In the genomic region with DNA sequence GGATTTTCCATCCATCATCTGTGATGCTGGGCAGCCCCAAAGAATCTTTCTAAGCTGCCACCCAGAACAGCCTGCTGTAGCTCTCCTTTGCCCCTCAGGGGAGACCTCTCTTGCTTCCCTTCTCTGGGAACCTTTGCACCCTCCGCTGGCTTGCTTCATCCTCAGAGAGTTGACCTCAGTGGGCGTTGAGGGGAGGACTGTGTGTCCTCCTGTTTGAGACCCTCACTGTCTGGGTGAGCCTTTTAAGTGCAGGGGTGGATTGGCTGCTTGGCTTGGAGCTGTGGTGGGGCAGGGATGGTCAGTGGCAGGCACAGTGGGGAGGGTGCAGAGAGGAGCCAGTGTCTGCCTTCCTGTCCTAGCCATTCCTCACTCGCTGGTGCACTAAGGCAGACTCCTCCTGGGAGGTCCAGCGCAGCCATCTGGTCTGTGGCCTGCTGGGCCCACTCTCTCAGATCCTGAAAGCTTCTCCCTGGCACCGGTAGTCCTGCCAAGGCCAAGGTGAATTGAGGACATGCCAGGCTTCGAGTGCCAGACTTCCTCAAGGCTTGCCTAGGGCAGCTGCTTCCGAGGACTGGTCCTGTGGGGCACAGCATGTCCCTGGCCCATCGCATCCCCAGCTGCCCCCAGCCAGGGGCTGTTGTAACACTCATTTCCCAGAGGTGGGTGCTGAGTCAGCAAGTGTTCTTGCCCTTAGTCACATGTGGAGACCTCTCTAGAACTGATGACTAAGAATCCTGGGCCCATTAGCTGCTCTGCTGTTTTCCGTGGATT, we compare ENCODE assay signal across 11 mouse cellular contexts. TPM values are rescaled to one million over a fixed set of nuclear protein-coding genes. Genes with fewer than 3 reads are reported as not detected.
DNase-seq lines count a peak whose midpoint lies in the region; ATAC-seq lines count a peak whose summit lies in the region.
"Had no signal": no experiment of that assay in that cellular context is flagged by ENCODE, and none has a peak within 500 bp of the region (broad histone marks: within the 10 kb centered on the region; RNA-seq: fewer than 3 reads in every experiment).

No protein-coding gene starts in this region.

- H3K9me3 ChIP-seq in heart, embryonic 11.5 days (replicated peaks; ENCODE audit: control insufficient read depth, low read length): no peaks in the 10 kb centered on the region
- H3K9me3 ChIP-seq in liver, embryonic 12.5 days (replicated peaks): no peaks in the 10 kb centered on the region
- H3K9me3 ChIP-seq: megakaryocyte, embryonic 14.5 days had no signal

- H3K4me2 ChIP-seq in heart, embryonic 11.5 days: no peak overlapping the region
- H3K4me2 ChIP-seq in liver, embryonic 12.5 days: no peak overlapping the region

- DNase-seq in heart, adult 11 months: peak; percentile 97
- peak; percentile 92 for DNase-seq in 3T3-L1 (ENCODE audit: low read depth, low spot score)
- peak; percentile 93 to 98 for DNase-seq in cerebellum, adult 18-20 months
- DNase-seq in heart, postnatal 10 days: peak; percentile 48 to 63
- DNase-seq in skeletal muscle tissue, adult 2 months (ENCODE audit: low read depth, low spot score): peak; percentile 96
- DNase-seq in natural killer cell, adult 2 months (ENCODE audit: low spot score in 2 of 2): no peak

- ATAC-seq in heart, embryonic 11.5 days (replicated peaks; ENCODE audit: insufficient number of reproducible peaks, low FRiP score, low TSS enrichment): no peak
- ATAC-seq in liver, embryonic 12.5 days: no peak

- no peak overlapping the region for H3K4me3 ChIP-seq in heart, embryonic 11.5 days (ENCODE audit: low read depth, low read length)
- H3K4me3 ChIP-seq in liver, embryonic 12.5 days: no peak overlapping the region
- H3K4me3 ChIP-seq: megakaryocyte, embryonic 14.5 days had no signal

- 57% methylated on average over 9 of the region's 9 CpGs for WGBS in heart, embryonic 11.5 days (ENCODE audit: insufficient replicate concordance)
- WGBS in liver, embryonic 12.5 days (ENCODE audit: insufficient replicate concordance): 47% methylated on average over 9 of the region's 9 CpGs

- H3K27ac ChIP-seq in heart, embryonic 11.5 days (ENCODE audit: low read depth, low read length): no peak overlapping the region
- H3K27ac ChIP-seq in liver, embryonic 12.5 days: no peak overlapping the region

- no peaks in the 10 kb centered on the region for H3K36me3 ChIP-seq in heart, embryonic 11.5 days (ENCODE audit: control insufficient read depth, insufficient read depth, low read length)
- no peaks in the 10 kb centered on the region for H3K36me3 ChIP-seq in liver, embryonic 12.5 days

- 0 out of 2 replicates have a peak, but pooled peaks cover 4% of the 10 kb centered on the region for H3K4me1 ChIP-seq in heart, embryonic 11.5 days (ENCODE audit: control insufficient read depth, insufficient read depth, low read length)
- peaks cover 11% of the 10 kb centered on the region for H3K4me1 ChIP-seq in liver, embryonic 12.5 days

- no peak overlapping the region for H3K9ac ChIP-seq in heart, embryonic 11.5 days (ENCODE audit: low read depth, low read length)
- H3K9ac ChIP-seq in liver, embryonic 12.5 days: no peak overlapping the region

- H3K27me3 ChIP-seq in heart, embryonic 11.5 days (ENCODE audit: control insufficient read depth, insufficient read depth, low read length): no peaks in the 10 kb centered on the region
- peaks cover 5% of the 10 kb centered on the region; the same call in 1 of the 2 replicates for H3K27me3 ChIP-seq in liver, embryonic 12.5 days (replicated peaks)

- intact Hi-C loops in heart, postnatal 10 days (cut with DNase I): no loop called here

RNA-seq across cellular contexts. Expression of gene 2010003K11Rik, which starts 5.7 kb away (rescaled TPM):
- not detected in 2 replicates for polyA plus RNA-seq in heart, embryonic 11.5 days (2014; fragmentation: Nextera tagmentation; extraction: Ambion mirVana)
- 1 to 10 TPM in 1 of 2 experiments, under 1 TPM in 1; 0.30 to 1.0 TPM for total RNA-seq in heart, postnatal 10 days (2021)
- not detected in 2 replicates for polyA plus RNA-seq in liver, embryonic 12.5 days (2016; fragmentation: Nextera tagmentation; extraction: Ambion mirVana)
- total RNA-seq: common myeloid progenitor, adult 5-6 weeks had no signal
- polyA plus RNA-seq: intestine, embryonic 14.5 days had no signal

RNA-seq across cellular contexts. Expression of gene Syt12, which starts 15.5 kb away (rescaled TPM):
- 0.72 and 1.3 TPM in 2 replicates for polyA plus RNA-seq in heart, embryonic 11.5 days (2014; fragmentation: Nextera tagmentation; extraction: Ambion mirVana)
- 1 to 10 TPM in 1 of 2 experiments, under 1 TPM in 1; 0.47 to 2.7 TPM for total RNA-seq in heart, postnatal 10 days (2021)
- 0.35 and 0.42 TPM in 2 replicates for polyA plus RNA-seq in liver, embryonic 12.5 days (2016; fragmentation: Nextera tagmentation; extraction: Ambion mirVana)
- total RNA-seq: common myeloid progenitor, adult 5-6 weeks had no signal

RNA-seq across cellular contexts. Expression of gene Pcx, which starts 17.6 kb away (rescaled TPM):
- polyA plus RNA-seq in heart, embryonic 11.5 days (2014; fragmentation: Nextera tagmentation; extraction: Ambion mirVana): 12.8 and 13.9 TPM in 2 replicates
- total RNA-seq in heart, postnatal 10 days (2021): 10 to 100 TPM in 1 of 2 experiments, 1 to 10 TPM in 1; 7.1 to 22.9 TPM
- 34.3 and 34.8 TPM in 2 replicates for polyA plus RNA-seq in liver, embryonic 12.5 days (2016; fragmentation: Nextera tagmentation; extraction: Ambion mirVana)

RNA-seq across cellular contexts. Expression of gene Rhod, which starts 53.5 kb away (rescaled TPM):
- polyA plus RNA-seq in heart, embryonic 11.5 days (2014; fragmentation: Nextera tagmentation; extraction: Ambion mirVana): 28.5 and 31.1 TPM in 2 replicates
- 10 to 100 TPM in 1 of 2 experiments, 1 to 10 TPM in 1; 8.5 to 10.6 TPM for total RNA-seq in heart, postnatal 10 days (2021)
- 7.8 and 8.1 TPM in 2 replicates for polyA plus RNA-seq in liver, embryonic 12.5 days (2016; fragmentation: Nextera tagmentation; extraction: Ambion mirVana)
- total RNA-seq: common myeloid progenitor, adult 5-6 weeks had no signal

Comparison
In these comparisons a context has a peak if more than half of its experiments do, and no peak if none do; other contexts are left out.
1. DNase-seq: peak in heart, adult 11 months (single experiment), 3T3-L1 (single experiment), cerebellum, adult 18-20 months (2 of 2), heart, postnatal 10 days (2 of 2) and skeletal muscle tissue, adult 2 months (single experiment); none in natural killer cell, adult 2 months (0 of 2).